Mouse (Mus musculus) forebrain, embryonic 11.5 days (tissue): ENCODE measurements around the gene Gsn. TPM values are rescaled to one million over a fixed set of nuclear protein-coding genes. Genes with fewer than 3 reads are reported as not detected.

Source experiments
- ATAC-seq: fragments of 200-750 bp; cut with Nextera tagmentation; replicated peaks from 2 replicates; pipeline ENCODE4 v1.8.0; 2017; ENCODE audit warnings: moderate TSS enrichment; ENCODE audit not compliant: low FRiP score
- DNase-seq: peaks from one replicate; pipeline ENCODE4 v3.0.0-alpha.2; 2017; ENCODE audit warnings: low spot score
- H3K27ac ChIP-seq: fragments of 300-500 bp; sonication (generic); 2 replicates; pipeline ENCODE4 v1.5.1; 2014; ENCODE audit warnings: low read depth, low read length
- H3K27me3 ChIP-seq: fragments of 300-500 bp; sonication (generic); 2 replicates; pipeline ENCODE4 v1.6.1; 2014; ENCODE audit warnings: mild to moderate bottlenecking, low read length, mixed read lengths; ENCODE audit not compliant: control insufficient read depth, insufficient read depth
- H3K36me3 ChIP-seq: fragments of 300-500 bp; sonication (generic); 2 replicates; pipeline ENCODE4 v1.6.1; 2014; ENCODE audit warnings: mild to moderate bottlenecking, low read length, moderate library complexity, mixed read lengths; ENCODE audit not compliant: control insufficient read depth, insufficient read depth
- H3K4me1 ChIP-seq: fragments of 300-500 bp; sonication (generic); replicated peaks from 2 replicates; pipeline ENCODE4 v1.6.1; 2014; ENCODE audit warnings: low read length, mixed read lengths; ENCODE audit not compliant: control insufficient read depth, insufficient read depth
- H3K4me2 ChIP-seq: fragments of 300-500 bp; sonication (generic); 2 replicates; pipeline ENCODE4 v1.6.1; 2014; ENCODE audit warnings: low read depth, mild to moderate bottlenecking, low read length, moderate library complexity, mixed read lengths; ENCODE audit not compliant: severe bottlenecking
- H3K4me3 ChIP-seq: fragments of 300-500 bp; sonication (generic); 2 replicates; pipeline ENCODE4 v1.5.1; 2014; ENCODE audit warnings: low read depth, low read length
- H3K9ac ChIP-seq: fragments of 300-500 bp; sonication (generic); 2 replicates; pipeline ENCODE4 v1.6.1; 2014; ENCODE audit warnings: low read length
- H3K9me3 ChIP-seq: fragments of 300-500 bp; sonication (generic); 2 replicates; pipeline ENCODE4 v1.6.1; 2016; ENCODE audit warnings: low read length, mixed read lengths; ENCODE audit not compliant: control insufficient read depth
- WGBS: fragments of 180-500 bp; shearing (Covaris S2); extraction: QIAGEN DNeasy Blood & Tissue Kit; methylation state at CpG from one replicate; pipeline ENCODE4 v1.1.7; 2014; 5-methylcytosine and 5-hydroxymethylcytosine counted together
- polyA plus RNA-seq: library from polyadenylated mRNA; unstranded; fragments of >200 nt; fragmentation: Nextera tagmentation; extraction: Ambion mirVana; gene quantifications from 2 replicates; pipeline ENCODE4 v1.2.1, GENCODE M21; 2014

The Gsn gene
- polyA plus RNA-seq, 1 experiment from 2014 or later = 28.0 TPM

DNA sequence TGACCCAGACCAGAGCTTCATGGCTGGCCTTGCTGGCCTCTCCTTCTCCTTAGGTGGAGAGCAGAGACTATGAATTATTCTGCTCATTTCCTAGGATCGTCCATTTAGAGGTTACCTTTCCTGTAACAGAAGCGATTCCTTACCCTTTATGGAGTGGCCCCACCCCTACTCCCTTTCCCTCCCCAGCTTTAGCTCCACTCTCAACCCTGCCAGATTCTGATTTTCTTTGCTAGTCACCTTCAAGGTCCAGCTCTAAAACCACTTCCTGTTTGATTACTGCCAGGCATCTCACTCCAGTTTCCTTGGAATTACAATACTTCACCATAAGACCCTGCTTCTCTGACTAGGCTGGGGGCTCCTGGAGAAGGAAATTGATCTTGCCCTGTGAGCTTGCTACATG, 39.5 kb upstream of the Gsn start:
- Histone ChIP-seq H3K27ac (no peak overlapping the region), H3K4me2 (no peak overlapping the region), H3K36me3 (no peaks in the 10 kb centered on the region), H3K9me3 (no peaks in the 10 kb centered on the region), H3K4me1 (peaks cover 7% of the 10 kb centered on the region; the same call in 1 of the 2 replicates), H3K9ac (no peak overlapping the region), H3K27me3 (no peaks in the 10 kb centered on the region), H3K4me3 (no peak overlapping the region)
- ATAC-seq = no peak
- WGBS = 85% methylated on average over 2 of the region's 2 CpGs
- no peak for DNase-seq

GRCm38 (mm10) chr2:35218736-35219135, 37.4 kb upstream of the Gsn start:
- no peak for DNase-seq
- Histone ChIP-seq H3K27ac (no peak overlapping the region), H3K4me3 (no peak overlapping the region), H3K4me2 (no peak overlapping the region), H3K36me3 (no peaks in the 10 kb centered on the region), H3K4me1 (peaks cover 7% of the 10 kb centered on the region; the same call in 1 of the 2 replicates), H3K27me3 (no peaks in the 10 kb centered on the region), H3K9ac (no peak overlapping the region), H3K9me3 (no peaks in the 10 kb centered on the region)
- no peak for ATAC-seq
- WGBS = 89% methylated on average over 3 of the region's 3 CpGs

DNA sequence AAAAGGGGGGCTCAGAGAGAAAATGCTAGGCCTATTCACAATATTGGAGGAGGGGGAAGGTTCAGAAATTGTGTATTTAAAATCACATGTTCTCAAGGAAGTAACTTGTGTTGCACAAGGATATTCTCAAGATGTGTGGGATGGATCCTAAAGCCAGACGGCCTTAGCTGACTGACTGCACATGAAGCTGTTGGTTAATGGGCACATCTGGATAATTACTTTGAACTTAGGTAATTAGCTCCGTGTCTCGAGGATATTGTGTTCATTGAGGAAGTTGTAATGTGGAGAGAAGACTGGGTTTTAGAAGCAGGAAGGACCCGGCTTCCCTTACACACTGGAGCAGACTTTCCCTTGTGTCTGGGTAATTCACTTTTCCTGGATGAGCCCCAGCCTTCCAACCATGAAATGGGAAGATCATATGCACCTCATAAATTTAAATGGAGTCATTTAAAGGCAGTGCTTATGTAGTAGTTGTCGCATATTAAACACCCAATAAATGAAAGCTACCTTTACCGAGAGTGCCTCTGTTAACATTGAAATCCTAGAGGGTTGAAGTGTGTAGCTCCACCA, 33.3 kb upstream of the Gsn start:
- Histone ChIP-seq H3K27ac (no peak overlapping the region), H3K4me1 (no peaks in the 10 kb centered on the region), H3K4me2 (no peak overlapping the region), H3K36me3 (no peaks in the 10 kb centered on the region), H3K27me3 (no peaks in the 10 kb centered on the region), H3K9me3 (no peaks in the 10 kb centered on the region), H3K9ac (no peak overlapping the region), H3K4me3 (no peak overlapping the region)
- DNase-seq = no peak
- WGBS = 73% methylated on average over 6 of the region's 6 CpGs
- ATAC-seq = no peak

DNA sequence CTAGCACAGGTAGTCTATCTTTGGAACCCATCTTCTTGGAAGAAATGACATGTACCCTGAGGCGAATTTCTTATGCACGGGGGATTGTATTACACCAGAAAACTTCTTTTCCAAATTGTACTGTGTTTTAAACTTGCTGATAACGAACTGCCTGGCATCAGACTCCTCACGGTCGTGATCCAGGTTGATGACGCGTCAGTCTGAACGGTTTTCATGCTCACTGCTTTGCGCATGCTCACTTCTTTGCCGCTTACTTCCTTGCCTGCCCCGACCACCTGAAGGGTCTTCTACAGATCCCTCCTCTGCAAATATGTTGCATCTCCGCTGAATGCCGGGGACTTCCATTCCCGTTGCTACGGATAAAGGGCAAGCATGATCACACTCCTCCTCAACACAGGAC, 31.9 kb upstream of the Gsn start:
- H3K4me2 ChIP-seq = no peak overlapping the region
- H3K4me3 ChIP-seq = no peak overlapping the region
- ATAC-seq (no peak), DNase-seq (no peak)
- 94% methylated on average over 15 of the region's 15 CpGs for WGBS
- no peak overlapping the region for H3K9ac ChIP-seq
- H3K9me3 ChIP-seq = no peaks in the 10 kb centered on the region
- H3K4me1 ChIP-seq = no peaks in the 10 kb centered on the region
- H3K27ac ChIP-seq = no peak overlapping the region
- H3K27me3 ChIP-seq = no peaks in the 10 kb centered on the region
- no peaks in the 10 kb centered on the region for H3K36me3 ChIP-seq

DNA sequence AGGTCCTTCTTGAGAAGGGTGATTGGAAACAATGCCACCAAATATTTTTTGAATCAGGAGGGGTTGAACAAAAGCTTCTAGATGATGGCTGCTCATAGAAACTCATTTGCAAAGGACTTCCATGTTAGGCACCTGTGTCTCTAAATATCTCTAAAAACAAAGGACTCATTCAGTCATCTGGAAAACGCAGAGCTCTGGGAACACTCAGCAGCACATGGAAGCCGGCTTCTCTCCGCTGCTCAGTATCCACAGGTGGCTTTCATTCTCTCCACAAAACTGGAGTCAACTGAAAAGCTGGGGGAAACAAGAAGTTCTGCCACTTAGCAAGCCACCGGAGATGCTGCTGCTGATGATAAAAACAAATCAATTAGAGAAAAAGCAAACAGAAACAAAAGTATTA, 28.0 kb upstream of the Gsn start:
- DNase-seq (no peak), ATAC-seq (no peak)
- no peaks in the 10 kb centered on the region for H3K36me3 ChIP-seq
- WGBS = 25% methylated on average over 4 of the region's 4 CpGs
- no peak overlapping the region for H3K4me3 ChIP-seq
- H3K4me1 ChIP-seq = peaks cover 2% of the 10 kb centered on the region; the same call in 1 of the 2 replicates
- no peak overlapping the region for H3K9ac ChIP-seq
- H3K9me3 ChIP-seq = no peaks in the 10 kb centered on the region
- no peak overlapping the region for H3K4me2 ChIP-seq
- H3K27me3 ChIP-seq = no peaks in the 10 kb centered on the region
- H3K27ac ChIP-seq = no peak overlapping the region

- H3K4me2 ChIP-seq = no peak overlapping the region
Measured at GRCm38 (mm10) chr2:35230215-35230614, 26.0 kb upstream of the Gsn start.

DNA sequence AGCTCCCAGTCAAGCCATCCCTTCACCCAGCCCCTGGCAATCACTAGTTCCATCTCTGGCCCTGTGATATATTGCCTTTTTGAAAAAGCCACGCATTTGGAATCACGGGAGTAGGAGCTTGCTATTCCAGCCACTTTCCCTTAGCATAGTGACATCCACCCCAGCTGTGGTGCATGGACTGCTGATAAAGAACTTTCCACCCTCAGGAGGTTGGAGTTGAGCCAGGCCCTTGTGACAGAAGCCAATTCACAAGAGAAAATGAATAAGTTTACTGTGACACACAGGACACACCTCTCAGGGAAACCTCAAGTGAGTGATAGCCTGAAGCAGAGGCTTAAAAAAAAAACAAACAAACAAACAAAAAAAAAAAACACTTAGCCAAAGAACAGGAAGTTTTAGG, 24.3 kb upstream of the Gsn start:
- no peaks in the 10 kb centered on the region for H3K9me3 ChIP-seq
- H3K27me3 ChIP-seq = no peaks in the 10 kb centered on the region
- H3K9ac ChIP-seq = no peak overlapping the region
- H3K4me3 ChIP-seq = no peak overlapping the region
- no peak overlapping the region for H3K4me2 ChIP-seq
- no peak for ATAC-seq
- 81% methylated on average over 2 of the region's 2 CpGs for WGBS
- H3K4me1 ChIP-seq = peaks cover 2% of the 10 kb centered on the region; the same call in 1 of the 2 replicates
- H3K36me3 ChIP-seq = no peaks in the 10 kb centered on the region
- H3K27ac ChIP-seq = no peak overlapping the region
- no peak for DNase-seq

More at GRCm38 (mm10) chr2:35230215-35230614, 26.0 kb upstream of the Gsn start:
- H3K27me3 ChIP-seq = no peaks in the 10 kb centered on the region
- H3K9me3 ChIP-seq = no peaks in the 10 kb centered on the region
- peaks cover 2% of the 10 kb centered on the region; the same call in 1 of the 2 replicates for H3K4me1 ChIP-seq
- no peak overlapping the region for H3K9ac ChIP-seq
- no peak overlapping the region for H3K27ac ChIP-seq
- DNase-seq = no peak
- H3K4me3 ChIP-seq = no peak overlapping the region
- no peak for ATAC-seq
- WGBS = 17% methylated on average over 8 of the region's 8 CpGs
- no peaks in the 10 kb centered on the region for H3K36me3 ChIP-seq

DNA sequence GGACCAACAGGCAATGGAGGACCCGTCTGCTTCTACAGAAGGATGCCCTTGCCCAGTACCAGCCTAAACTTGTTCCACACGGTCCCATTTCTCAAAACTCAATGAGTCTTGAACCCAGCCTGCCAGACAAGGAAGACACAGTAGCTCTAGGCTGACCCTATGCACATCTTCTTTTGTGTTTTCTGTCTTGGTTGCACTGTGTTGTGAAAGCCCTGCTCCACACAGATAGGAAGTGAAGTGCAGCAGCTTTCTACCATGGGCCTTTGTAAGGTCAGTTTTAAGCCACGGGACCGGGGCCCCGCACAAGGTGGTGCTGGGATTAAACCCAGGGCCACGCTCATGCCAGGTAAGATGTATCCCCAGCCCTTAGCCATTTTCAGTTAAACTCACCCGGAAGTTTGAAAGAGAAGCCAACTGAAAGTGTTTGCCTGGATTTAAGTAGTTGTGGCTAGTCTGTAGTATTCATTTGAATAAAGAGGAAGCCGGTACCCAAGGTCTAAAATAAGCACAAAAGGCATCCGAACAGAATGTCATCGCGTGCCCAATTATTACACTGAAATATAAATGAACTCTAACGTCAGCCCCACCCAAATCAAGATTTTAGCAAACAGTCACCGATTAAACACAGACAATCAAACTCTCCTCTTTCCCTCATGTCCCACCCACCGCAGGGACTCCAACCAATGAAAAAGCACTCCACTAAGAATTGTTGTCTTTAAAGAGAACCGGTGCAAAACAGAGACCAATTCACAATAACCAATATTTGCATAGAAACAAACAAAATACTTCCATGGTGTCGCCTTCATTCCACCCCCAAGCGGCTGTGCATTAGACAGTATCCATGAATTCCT, 23.4 kb upstream of the Gsn start:
- no peak overlapping the region for H3K27ac ChIP-seq
- no peaks in the 10 kb centered on the region for H3K27me3 ChIP-seq
- H3K4me2 ChIP-seq = no peak overlapping the region
- 71% methylated on average over 17 of the region's 17 CpGs for WGBS
- no peak overlapping the region for H3K4me3 ChIP-seq
- no peaks in the 10 kb centered on the region for H3K36me3 ChIP-seq
- peaks cover 2% of the 10 kb centered on the region; the same call in 1 of the 2 replicates for H3K4me1 ChIP-seq
- ATAC-seq = no peak
- DNase-seq = no peak
- no peaks in the 10 kb centered on the region for H3K9me3 ChIP-seq
- no peak overlapping the region for H3K9ac ChIP-seq
